Mouse (Mus musculus) midbrain, embryonic 12.5 days (tissue): Measurements from ENCODE around the gene Spink4. TPM values are rescaled to one million over a fixed set of nuclear protein-coding genes. Genes with fewer than 3 reads are reported as not detected.

Source experiments
- ATAC-seq: fragments of 200-750 bp; cut with Nextera tagmentation; 2 replicates; pipeline ENCODE4 v1.8.0; 2017; ENCODE audit warnings: low read depth, moderate TSS enrichment, moderate library complexity; ENCODE audit not compliant: low FRiP score
- H3K27ac ChIP-seq: fragments of 300-500 bp; sonication (generic); replicated peaks from 2 replicates; pipeline ENCODE4 v1.5.1; 2016; ENCODE audit warnings: mild to moderate bottlenecking
- H3K27me3 ChIP-seq: fragments of 300-500 bp; sonication (generic); 2 replicates; pipeline ENCODE4 v1.6.1; 2016; ENCODE audit warnings: mild to moderate bottlenecking
- H3K36me3 ChIP-seq: fragments of 300-500 bp; sonication (generic); 2 replicates; pipeline ENCODE4 v1.6.1; 2016
- H3K4me1 ChIP-seq: fragments of 300-500 bp; sonication (generic); 2 replicates; pipeline ENCODE4 v1.6.1; 2016
- H3K4me2 ChIP-seq: fragments of 300-500 bp; sonication (generic); replicated peaks from 2 replicates; pipeline ENCODE4 v1.6.1; 2016; ENCODE audit warnings: mild to moderate bottlenecking, moderate library complexity
- H3K4me3 ChIP-seq: fragments of 300-500 bp; sonication (generic); 2 replicates; pipeline ENCODE4 v1.5.1; 2016; ENCODE audit warnings: mild to moderate bottlenecking
- H3K9ac ChIP-seq: fragments of 300-500 bp; sonication (generic); replicated peaks from 2 replicates; pipeline ENCODE4 v1.6.1; 2016; ENCODE audit warnings: mild to moderate bottlenecking, moderate library complexity
- H3K9me3 ChIP-seq: fragments of 300-500 bp; sonication (generic); 2 replicates; pipeline ENCODE4 v1.6.1; 2016; ENCODE audit warnings: mild to moderate bottlenecking
- WGBS: fragments of 180-500 bp; shearing (Covaris S2); methylation state at CpG from one replicate; pipeline ENCODE4 v1.1.7; 2016; 5-methylcytosine and 5-hydroxymethylcytosine counted together
- polyA plus RNA-seq: library from polyadenylated mRNA; unstranded; fragments of >200 nt; fragmentation: Nextera tagmentation; extraction: Ambion mirVana; gene quantifications from 2 replicates; pipeline ENCODE4 v1.2.1, GENCODE M21; 2016

Spink4 gene
- polyA plus RNA-seq, 1 experiment from 2014 or later, result not detected

DNA sequence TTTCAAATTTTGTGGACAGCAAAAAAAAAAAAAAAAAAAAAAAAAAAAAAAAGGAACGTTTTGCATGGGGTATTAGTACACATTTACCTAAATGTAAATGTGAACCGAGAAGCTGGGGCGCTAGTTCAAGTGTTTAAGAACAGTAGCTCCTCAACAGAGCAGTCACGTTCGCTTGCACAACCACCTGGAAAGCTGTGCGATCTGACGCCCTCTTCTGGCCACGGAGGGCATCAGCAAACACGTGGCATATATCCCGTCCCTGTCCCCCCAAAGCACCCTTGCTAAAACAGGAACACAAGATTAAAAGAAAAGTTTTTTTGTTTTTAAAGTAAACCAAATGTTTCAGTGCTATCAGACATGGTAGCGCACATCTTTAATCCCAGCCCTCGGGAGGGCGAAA, 51.9 kb downstream of the Spink4 start:
- 24% methylated on average over 13 of the region's 13 CpGs for WGBS
- Histone ChIP-seq H3K27ac (no peak overlapping the region), H3K27me3 (no peaks in the 10 kb centered on the region)

DNA sequence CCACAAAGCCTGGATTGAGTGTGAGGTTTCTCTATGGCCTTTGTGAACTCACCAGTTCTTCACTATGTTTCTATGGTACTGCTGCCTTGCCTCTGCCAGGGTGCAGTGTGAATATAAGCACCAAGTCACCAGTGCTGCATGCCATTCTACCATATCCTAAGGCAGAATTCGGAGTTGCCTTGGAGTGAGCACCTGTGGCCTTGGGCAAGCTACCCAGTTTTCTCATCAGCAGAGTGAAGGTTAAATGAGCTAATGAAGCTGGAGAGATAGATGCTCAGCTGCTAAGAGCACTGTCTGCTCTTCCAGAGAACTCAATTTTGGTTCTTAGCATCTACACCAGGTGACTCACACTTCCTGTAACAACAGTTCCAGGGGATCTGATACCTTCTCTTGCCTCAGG, 54.2 kb downstream of the Spink4 start:
- no peak for ATAC-seq
- H3K36me3 ChIP-seq, result peaks cover 27% of the 10 kb centered on the region
- 97% methylated on average over 1 of the region's 1 CpGs for WGBS
- H3K4me3 ChIP-seq, result no peak overlapping the region
- H3K27ac ChIP-seq, result no peak overlapping the region
- H3K9me3 ChIP-seq, result no peaks in the 10 kb centered on the region
- no peak overlapping the region for H3K9ac ChIP-seq
- H3K27me3 ChIP-seq, result no peaks in the 10 kb centered on the region
- H3K4me1 ChIP-seq, result peaks cover 14% of the 10 kb centered on the region
- H3K4me2 ChIP-seq, result no peak overlapping the region

More for the DNA sequence above, 51.9 kb downstream of the Spink4 start:
- peak overlapping the region; percentile 85 for H3K4me2 ChIP-seq
- H3K4me3 ChIP-seq, result peak overlapping the region; percentile 97
- peaks cover 14% of the 10 kb centered on the region for H3K4me1 ChIP-seq
- no peak for ATAC-seq
- H3K36me3 ChIP-seq, result peaks cover 15% of the 10 kb centered on the region
- peak overlapping the region; percentile 91 for H3K9ac ChIP-seq
- H3K9me3 ChIP-seq, result no peaks in the 10 kb centered on the region

DNA sequence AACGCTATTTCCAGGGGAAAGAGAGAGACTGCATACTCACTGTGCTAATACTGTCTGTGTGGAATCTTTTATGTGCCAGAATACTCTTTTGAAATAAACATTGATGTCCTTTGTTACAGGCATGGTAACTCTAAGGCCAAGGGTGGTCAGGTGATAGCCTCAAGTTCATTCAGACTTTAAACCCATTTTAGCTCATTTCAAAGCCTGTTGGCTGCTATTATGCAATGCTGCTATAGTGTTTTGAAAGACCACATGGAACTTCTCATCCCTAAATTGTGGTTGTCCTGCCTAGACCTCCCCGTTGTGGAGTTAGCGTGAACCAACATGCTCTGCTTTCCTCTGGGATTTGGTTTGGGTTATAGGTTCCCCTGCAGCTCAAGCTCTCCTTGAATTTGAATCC, 55.8 kb downstream of the Spink4 start:
- Histone ChIP-seq H3K9me3 (no peaks in the 10 kb centered on the region), H3K27me3 (no peaks in the 10 kb centered on the region), H3K27ac (no peak overlapping the region), H3K36me3 (peaks cover 41% of the 10 kb centered on the region), H3K9ac (no peak overlapping the region), H3K4me1 (peaks cover 6% of the 10 kb centered on the region), H3K4me3 (no peak overlapping the region), H3K4me2 (no peak overlapping the region)
- 98% methylated on average over 3 of the region's 3 CpGs for WGBS
- no peak for ATAC-seq

GRCm38 (mm10) chr4:40976651-40977050, 56.8 kb downstream of the Spink4 start:
- Histone ChIP-seq H3K9me3 (no peaks in the 10 kb centered on the region), H3K27me3 (no peaks in the 10 kb centered on the region), H3K27ac (no peak overlapping the region), H3K4me3 (no peak overlapping the region), H3K9ac (no peak overlapping the region), H3K4me1 (peaks cover 6% of the 10 kb centered on the region), H3K4me2 (no peak overlapping the region), H3K36me3 (peaks cover 43% of the 10 kb centered on the region)
- ATAC-seq, result no peak
- 95% methylated on average over 10 of the region's 10 CpGs for WGBS

DNA sequence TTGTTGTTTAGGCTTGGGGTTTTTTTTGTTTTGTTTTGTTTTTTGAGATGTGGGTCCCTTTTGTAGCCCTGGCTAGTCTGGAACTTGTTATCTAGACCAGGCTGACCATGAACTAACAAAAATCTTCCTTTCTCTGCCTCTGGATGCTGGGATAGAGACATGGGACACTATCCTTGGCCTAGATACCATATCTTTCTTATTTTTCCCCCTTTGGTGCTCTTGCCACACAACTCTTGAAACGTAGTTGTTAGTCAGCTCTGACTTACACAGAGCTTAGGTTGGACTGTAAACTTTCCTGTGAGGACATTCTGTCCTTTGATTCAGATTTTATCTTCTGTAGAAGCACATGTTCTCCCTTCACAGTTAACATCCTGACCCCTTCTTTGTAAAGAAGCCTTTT, 59.6 kb downstream of the Spink4 start:
- no peak overlapping the region for H3K4me2 ChIP-seq
- 94% methylated on average over 1 of the region's 1 CpGs for WGBS
- H3K27ac ChIP-seq, result no peak overlapping the region
- no peaks in the 10 kb centered on the region for H3K4me1 ChIP-seq
- H3K4me3 ChIP-seq, result no peak overlapping the region
- ATAC-seq, result no peak
- H3K27me3 ChIP-seq, result no peaks in the 10 kb centered on the region
- no peak overlapping the region for H3K9ac ChIP-seq
- no peaks in the 10 kb centered on the region for H3K9me3 ChIP-seq
- peaks cover 61% of the 10 kb centered on the region for H3K36me3 ChIP-seq

Other genes starting within 250 kb of the Spink4 start
- 48.0 and 50.8 TPM in 2 replicates for gene Aptx, start 216.9 kb upstream of the Spink4 start, polyA plus RNA-seq
- gene Dnaja1, start 197.9 kb upstream of the Spink4 start, polyA plus RNA-seq, result 623 and 674 TPM in 2 replicates
- 149 and 154 TPM in 2 replicates for gene Smu1, start 162.1 kb upstream of the Spink4 start, polyA plus RNA-seq
- gene B4galt1, start 66.0 kb upstream of the Spink4 start, polyA plus RNA-seq, result 14.8 and 15.2 TPM in 2 replicates
- gene Bag1, start 28.2 kb downstream of the Spink4 start, polyA plus RNA-seq, result 218 and 219 TPM in 2 replicates
- 152 and 158 TPM in 2 replicates for gene Chmp5, start 28.4 kb downstream of the Spink4 start, polyA plus RNA-seq
- 102 and 104 TPM in 2 replicates for gene Nfx1, start 50.9 kb downstream of the Spink4 start, polyA plus RNA-seq
- gene Aqp7, start 128.1 kb downstream of the Spink4 start, polyA plus RNA-seq, result not detected in 2 replicates
- 0.65 and 0.93 TPM in 2 replicates for gene Aqp3, start 178.1 kb downstream of the Spink4 start, polyA plus RNA-seq
- gene Nol6, start 204.4 kb downstream of the Spink4 start, polyA plus RNA-seq, result 27.4 and 28.2 TPM in 2 replicates
- gene Ube2r2, start 215.7 kb downstream of the Spink4 start, polyA plus RNA-seq, result 97.7 and 115 TPM in 2 replicates